Mouse (Mus musculus) cerebral cortex, adult 2 months (tissue): ENCODE results near the gene Helz.

Experiments used
- WGBS: fragments of 180-500 bp; shearing (Covaris S2); methylation state at CpG from one replicate; pipeline ENCODE4 v1.1.7; 2018; 5-methylcytosine and 5-hydroxymethylcytosine counted together

The Helz gene

GRCm38 (mm10) chr11:107674006-107674405 is 126.3 kb downstream of the Helz start:
- 89% methylated on average over 5 of the region's 5 CpGs for WGBS

DNA sequence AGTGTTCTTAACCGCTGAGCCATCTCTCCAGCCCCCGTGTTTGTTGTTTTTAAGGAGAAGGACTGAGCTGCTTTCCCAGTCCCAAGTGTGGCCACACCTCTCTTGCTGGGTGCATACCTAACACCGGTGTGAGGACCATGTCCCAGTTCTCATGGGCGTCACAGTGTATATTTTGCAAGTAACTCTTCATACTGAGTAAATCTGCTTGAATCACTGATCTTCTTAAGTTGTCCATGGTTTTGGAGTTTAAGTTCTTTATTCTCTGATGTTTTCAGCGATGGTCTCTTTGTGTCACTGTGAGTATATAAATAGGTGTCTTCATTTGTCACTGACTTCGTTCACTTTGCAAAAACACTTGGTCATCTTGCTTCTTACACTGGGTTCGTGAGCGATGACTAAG is 126.9 kb downstream of the Helz start:
- WGBS: 76% methylated on average over 8 of the region's 8 CpGs

DNA sequence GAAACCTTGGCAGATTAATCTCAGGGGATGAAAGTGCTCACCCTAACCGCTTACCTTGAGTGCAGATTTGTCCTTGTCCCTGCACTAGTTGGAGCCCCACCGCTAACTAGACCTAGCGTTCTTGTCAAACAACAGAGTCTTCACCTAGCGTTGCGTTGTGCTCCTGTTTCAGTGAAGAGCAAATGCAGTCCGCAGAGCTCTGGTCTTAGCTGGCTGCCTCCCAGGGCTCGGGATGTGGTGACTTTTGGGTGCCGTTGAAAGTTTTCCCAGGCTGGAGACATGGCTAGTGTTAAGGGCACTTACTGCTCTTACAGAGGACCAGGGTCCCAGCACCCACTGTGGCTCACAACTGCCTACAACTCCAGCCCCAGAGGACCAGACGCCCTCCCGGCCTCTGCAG is 127.5 kb downstream of the Helz start:
- 84% methylated on average over 10 of the region's 10 CpGs for WGBS

- WGBS: 22% methylated on average over 17 of the region's 17 CpGs
Observed at GRCm38 (mm10) chr11:107676207-107676940, 128.6 kb downstream of the Helz start.

- WGBS: 74% methylated on average over 9 of the region's 9 CpGs
Observed at GRCm38 (mm10) chr11:107682694-107683355, 135.1 kb downstream of the Helz start.

GRCm38 (mm10) chr11:107683544-107684465 is 136.1 kb downstream of the Helz start:
- WGBS: 63% methylated on average over 19 of the region's 19 CpGs

GRCm38 (mm10) chr11:107686290-107686689 is 138.6 kb downstream of the Helz start:
- 91% methylated on average over 20 of the region's 20 CpGs for WGBS

DNA sequence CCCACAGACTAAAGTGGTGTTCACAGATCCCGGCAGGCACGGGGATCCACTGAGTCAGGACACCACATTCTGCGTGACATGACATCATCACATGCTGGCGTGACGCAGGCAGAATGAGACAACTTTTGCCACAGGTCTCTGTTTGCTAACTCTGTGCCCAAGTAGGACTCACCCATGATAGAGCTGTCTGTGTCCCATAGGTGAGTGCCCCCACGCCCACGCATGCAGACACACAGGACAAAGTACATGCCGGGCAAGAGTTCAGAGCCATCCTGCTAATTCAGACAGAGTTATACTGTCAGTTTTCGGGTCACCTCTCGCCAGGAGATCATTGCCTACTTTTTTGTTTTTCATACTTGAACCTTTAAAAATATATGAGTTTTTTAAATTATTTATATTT is 140.8 kb downstream of the Helz start:
- WGBS: 96% methylated on average over 10 of the region's 10 CpGs

DNA sequence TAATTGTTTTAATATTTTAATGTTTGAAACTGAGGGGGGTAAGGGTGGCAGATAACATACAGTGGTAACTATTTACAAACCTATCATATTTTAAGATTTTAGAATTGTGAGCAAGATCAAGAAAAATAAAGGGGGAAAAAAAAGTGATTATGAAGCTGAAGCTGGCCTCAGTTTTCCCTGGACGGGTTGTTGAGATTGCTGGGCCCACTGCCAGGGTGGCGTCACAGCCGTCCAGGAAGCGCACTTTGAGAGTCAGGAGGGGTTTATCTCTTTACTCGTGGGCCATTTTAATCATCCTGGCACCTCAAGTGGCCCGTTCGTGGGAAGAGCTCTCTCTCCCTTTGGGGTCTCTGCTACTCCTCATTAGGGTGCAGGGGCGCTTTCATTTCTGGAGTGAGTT is 143.8 kb downstream of the Helz start:
- 67% methylated on average over 8 of the region's 8 CpGs for WGBS

- 81% methylated on average over 6 of the region's 6 CpGs for WGBS
Observed at GRCm38 (mm10) chr11:107693338-107693737, 145.6 kb downstream of the Helz start.

- 87% methylated on average over 4 of the region's 4 CpGs for WGBS
Observed at GRCm38 (mm10) chr11:107699967-107700366, 152.2 kb downstream of the Helz start.

GRCm38 (mm10) chr11:107703272-107704134 is 155.8 kb downstream of the Helz start:
- WGBS: 56% methylated on average over 27 of the region's 27 CpGs

- WGBS: 83% methylated on average over 6 of the region's 6 CpGs
Observed at GRCm38 (mm10) chr11:107705060-107705459, 157.3 kb downstream of the Helz start.

DNA sequence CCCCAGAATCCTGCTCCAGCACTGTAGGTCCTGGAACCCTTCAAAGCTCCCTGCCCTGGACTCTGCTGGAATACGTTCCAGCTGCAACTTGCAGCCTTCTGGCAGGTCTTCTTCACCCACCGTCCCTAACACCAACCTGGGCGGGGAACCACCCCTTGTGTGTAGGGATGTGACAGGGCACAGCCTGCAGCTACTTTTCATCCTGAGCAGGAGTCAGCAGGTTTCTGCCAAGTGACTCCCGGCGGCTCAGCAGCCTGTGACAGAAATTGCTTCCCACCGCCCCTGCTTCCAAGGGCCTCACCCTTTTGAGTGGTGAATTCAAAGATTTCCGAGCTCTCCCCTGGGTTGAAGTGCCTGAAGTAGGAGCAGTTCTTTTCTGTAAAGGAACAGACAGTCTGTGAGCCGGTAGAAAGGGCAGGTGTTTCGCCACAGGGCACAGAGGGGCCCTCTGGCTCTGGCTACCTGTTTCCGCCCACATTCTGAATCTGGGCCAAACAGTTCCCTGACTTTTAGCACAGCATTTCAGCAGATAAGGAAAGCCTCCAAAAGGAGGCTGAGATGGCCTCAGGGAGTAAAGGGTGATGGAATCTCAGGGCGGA is 157.8 kb downstream of the Helz start:
- WGBS: 76% methylated on average over 11 of the region's 11 CpGs

DNA sequence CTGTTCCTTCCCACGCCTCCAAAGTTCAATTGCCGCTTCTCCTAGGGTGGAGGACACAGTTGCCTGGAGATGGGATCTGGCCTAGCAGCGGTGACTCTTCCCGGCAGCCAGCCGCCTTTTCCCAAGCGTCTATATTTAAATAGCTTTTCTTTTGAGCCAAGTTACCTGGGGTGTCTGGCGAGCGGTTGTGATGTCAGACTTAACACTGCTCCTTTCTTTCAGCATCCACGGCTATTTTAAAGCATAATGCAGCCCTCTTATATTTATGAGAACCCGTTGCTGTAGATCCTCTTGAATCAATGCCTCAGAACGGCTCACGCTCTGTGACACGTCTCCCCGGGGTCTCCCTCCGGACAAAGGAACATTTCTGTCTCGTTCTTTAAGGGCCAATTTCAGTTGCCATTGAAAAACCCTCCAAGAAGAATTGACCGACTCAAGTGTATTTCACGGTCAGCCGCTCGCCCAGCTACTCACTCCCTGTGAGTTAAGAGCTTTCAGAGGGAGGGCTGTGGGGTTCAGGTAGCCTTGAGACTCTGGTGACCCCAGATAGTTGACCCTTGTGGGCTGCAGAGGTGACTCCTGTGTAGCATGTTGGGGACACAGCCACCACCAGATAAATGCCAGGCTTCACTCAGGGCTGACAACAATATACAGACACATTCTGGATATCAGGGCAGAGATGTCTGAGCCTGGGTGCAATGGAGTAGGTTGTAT is 160.3 kb downstream of the Helz start:
- 53% methylated on average over 20 of the region's 20 CpGs for WGBS

DNA sequence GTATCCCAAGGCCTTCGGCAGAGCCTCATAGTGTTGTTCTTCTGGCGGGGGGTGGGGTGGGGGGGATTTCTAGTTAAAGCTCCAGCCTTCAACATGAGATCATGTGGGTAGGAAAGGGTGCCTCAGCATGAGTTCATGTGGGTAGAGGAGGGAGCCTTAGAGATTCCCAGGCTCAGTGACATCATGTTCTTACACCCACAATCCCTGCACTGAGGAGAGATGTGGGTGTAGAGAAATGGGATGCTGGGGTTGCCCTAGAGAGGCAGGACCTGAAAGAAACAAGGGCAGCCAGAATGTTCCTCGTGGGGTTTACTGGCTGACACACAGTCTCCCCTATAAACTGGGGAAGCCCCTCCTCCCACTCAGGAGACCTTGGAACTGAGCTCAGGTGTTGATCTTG is 162.6 kb downstream of the Helz start:
- WGBS: 55% methylated on average over 3 of the region's 3 CpGs

- 95% methylated on average over 7 of the region's 7 CpGs for WGBS
Observed at GRCm38 (mm10) chr11:107714368-107714767, 166.6 kb downstream of the Helz start.

GRCm38 (mm10) chr11:107716332-107716938 is 168.7 kb downstream of the Helz start, which contains the start of gene Cacng1:
TSS of gene Cacng1 (minus strand) at chr11:107716522.
- WGBS: 91% methylated on average over 16 of the region's 16 CpGs

- WGBS: 90% methylated on average over 9 of the region's 9 CpGs
Observed at GRCm38 (mm10) chr11:107720264-107721021, 172.7 kb downstream of the Helz start.
